Mouse (Mus musculus) brain, embryonic 14.5 days (tissue): ENCODE results near the gene Ugt1a2.

Experiments used
- CTCF ChIP-seq: fragments of 200-500 bp; IDR thresholded peaks from 2 replicates; pipeline ENCODE4 v1.5.1; 2012; ENCODE audit warnings: inconsistent platforms, mild to moderate bottlenecking, moderate library complexity, borderline replicate concordance; ENCODE audit not compliant: insufficient read depth, insufficient read length; ENCODE audit errors: extremely low read depth
- POLR2A ChIP-seq: fragments of 200-500 bp; IDR thresholded peaks from 2 replicates; pipeline ENCODE4 v1.6.1; 2012; ENCODE audit warnings: mild to moderate bottlenecking, inconsistent platforms, borderline replicate concordance; ENCODE audit not compliant: poor library complexity, insufficient read depth, insufficient read length, severe bottlenecking; ENCODE audit errors: extremely low read depth

GRCm38 (mm10) chr1:88264237-88264868 is 64.0 kb downstream of the Ugt1a2 start:
- no peak for TF ChIP-seq POLR2A
- no peak for TF ChIP-seq CTCF
